Mouse (Mus musculus) erythroid progenitor cell, adult 5-6 weeks (primary cell): Measurements from ENCODE around the gene Eml4. TPM values are rescaled to one million over a fixed set of nuclear protein-coding genes. Genes with fewer than 3 reads are reported as not detected.

ENCODE experiments used
- ATAC-seq: replicated peaks from 2 replicates; pipeline ENCODE4 v1.8.0; 2016; ENCODE audit warnings: moderate number of reproducible peaks, mild to moderate bottlenecking, moderate TSS enrichment, inconsistent platforms; ENCODE audit not compliant: poor library complexity, low FRiP score, severe bottlenecking
- total RNA-seq, 2 experiments: library from RNA; stranded (forward) in 1 of 2; stranded (reverse) in 1 of 2; fragments of 150-400 nt in 1 of 2; fragments of 186-747, 209-891 nt in 1 of 2; gene quantifications; 2 replicates each; pipeline versions ENCODE4 v1.2.3 to v1.2.4; 2015 to 2017; ENCODE audit warnings: low replicate concordance in 2 of 2

Eml4 gene
- total RNA-seq, 2 experiments from 2014 or later = 4.4 to 7.5 TPM

DNA sequence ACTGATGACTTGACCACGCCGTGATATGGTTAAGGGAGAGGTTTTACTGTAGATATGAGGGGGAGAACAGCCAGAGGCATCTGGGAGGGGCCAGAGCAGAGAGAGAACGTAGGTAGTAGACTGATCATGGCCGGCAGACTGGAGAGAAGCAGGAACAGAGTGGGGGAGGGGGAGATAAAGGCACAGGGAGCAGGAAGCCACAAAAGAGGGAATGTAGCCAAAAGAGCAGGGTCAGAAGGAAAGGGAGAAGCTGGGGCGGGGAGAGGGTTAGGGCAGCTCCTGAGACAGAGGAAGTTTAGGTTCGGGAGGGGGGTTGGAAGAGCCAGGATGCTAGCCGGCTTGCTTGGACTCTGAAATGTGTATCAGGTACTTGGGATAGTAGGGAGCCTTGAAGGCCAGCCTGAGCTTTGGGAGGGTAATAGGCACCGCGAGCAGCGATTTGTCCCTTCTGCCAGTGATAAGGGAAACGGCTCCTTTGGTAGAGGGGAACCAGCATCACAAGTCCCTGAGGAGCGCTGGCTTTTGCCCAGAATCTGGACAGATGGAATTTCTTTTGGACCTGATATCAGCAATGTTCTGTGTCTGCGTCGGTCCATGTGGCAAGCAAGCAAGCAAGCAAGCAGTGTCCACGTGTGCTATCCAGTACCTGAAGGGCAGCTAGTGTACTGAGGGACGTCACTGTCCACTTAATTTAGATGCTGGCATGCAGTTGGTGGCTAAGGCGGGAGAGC lies 177.1 kb downstream of the Eml4 start:
- 0 out of 2 replicates have a peak, but pooled peaks have one; percentile 23 for ATAC-seq

Other genes starting within 250 kb of the Eml4 start
- gene Pkdcc, start 135.6 kb upstream of the Eml4 start, total RNA-seq (2015; ENCODE audit: low replicate concordance) = not detected in 2 replicates
- gene Pkdcc, start 135.6 kb upstream of the Eml4 start, total RNA-seq (2017; ENCODE audit: low replicate concordance) = 0.68 and 1.4 TPM in 2 replicates
- gene Cox7a2l, start 166.4 kb downstream of the Eml4 start, total RNA-seq (2015; ENCODE audit: low replicate concordance) = 75.3 and 83.0 TPM in 2 replicates
- gene Cox7a2l, start 166.4 kb downstream of the Eml4 start, total RNA-seq (2017; ENCODE audit: low replicate concordance) = 38.7 and 77.8 TPM in 2 replicates